ENCODE assay signal across 8 mouse cellular contexts in genomic region chr1:34433891-34434521, GRCm38 (mm10). TPM values are rescaled to one million over a fixed set of nuclear protein-coding genes. Genes with fewer than 3 reads are reported as not detected.
A peak's percentile ranks its signal among the peaks of the same experiment; 100 is the strongest.
DNase-seq lines count a peak whose midpoint lies in the region; ATAC-seq lines count a peak whose summit lies in the region.

No protein-coding gene starts in this region.

- peak overlapping the region; percentile 43 to 70 for H3K4me3 ChIP-seq in heart, embryonic 14.5 days (ENCODE audit: control insufficient read depth in 1 of 2, insufficient read depth in 1 of 2, low read depth in 1 of 2, low read length in 2 of 2)
- H3K4me3 ChIP-seq in limb, embryonic 10.5 days, result peak overlapping the region; percentile 62
- peak overlapping the region; percentile 54 for H3K4me3 ChIP-seq in midbrain, embryonic 14.5 days (replicated peaks; ENCODE audit: low read depth, low read length)

- H3K27ac ChIP-seq in heart, embryonic 14.5 days (replicated peaks in 1 of 2; ENCODE audit: control insufficient read depth in 1 of 2, insufficient read depth in 1 of 2, low read depth in 2 of 2, low read length in 2 of 2), result peak overlapping the region; percentile 20 to 67; a peak in 3 of 4 replicates
- H3K27ac ChIP-seq in limb, embryonic 10.5 days, result peak overlapping the region; percentile 90
- peak overlapping the region; percentile 32; the same call in 1 of the 2 replicates for H3K27ac ChIP-seq in midbrain, embryonic 14.5 days (replicated peaks; ENCODE audit: low read depth, low read length)

- peaks cover 8 to 13% of the 10 kb centered on the region in 2 experiments for H3K4me1 ChIP-seq in heart, embryonic 14.5 days (ENCODE audit: control insufficient read depth in 2 of 2, insufficient read depth in 2 of 2, low read length in 2 of 2)
- peaks cover 22% of the 10 kb centered on the region for H3K4me1 ChIP-seq in limb, embryonic 10.5 days
- peaks cover 13% of the 10 kb centered on the region for H3K4me1 ChIP-seq in midbrain, embryonic 14.5 days (ENCODE audit: control insufficient read depth, insufficient read depth, low read length)

- peak overlapping the region; percentile 68 for H3K4me2 ChIP-seq in heart, embryonic 14.5 days (ENCODE audit: low read length)
- H3K4me2 ChIP-seq in midbrain, embryonic 14.5 days (ENCODE audit: low read length), result peak overlapping the region; percentile 75

- no peak for ATAC-seq in heart, embryonic 14.5 days (ENCODE audit: insufficient number of reproducible peaks, insufficient read depth, low FRiP score, low read depth)
- no peak for ATAC-seq in midbrain, embryonic 14.5 days (ENCODE audit: low FRiP score, low TSS enrichment)

- H3K9me3 ChIP-seq in heart, embryonic 14.5 days (ENCODE audit: control insufficient read depth, low read length), result peaks cover 24% of the 10 kb centered on the region
- H3K9me3 ChIP-seq in limb, embryonic 10.5 days (replicated peaks), result peaks cover 4% of the 10 kb centered on the region; the same call in 1 of the 2 replicates
- peaks cover 17% of the 10 kb centered on the region for H3K9me3 ChIP-seq in midbrain, embryonic 14.5 days (ENCODE audit: control insufficient read depth, low read length)

- 11% methylated on average over 19 of the region's 19 CpGs for WGBS in heart, embryonic 14.5 days
- 16% methylated on average over 19 of the region's 19 CpGs for WGBS in limb, embryonic 10.5 days
- WGBS in midbrain, embryonic 14.5 days, result 6% methylated on average over 19 of the region's 19 CpGs

- H3K36me3 ChIP-seq in heart, embryonic 14.5 days (ENCODE audit: control insufficient read depth, insufficient read depth, low read length), result peaks cover 23% of the 10 kb centered on the region
- H3K36me3 ChIP-seq in limb, embryonic 10.5 days, result peaks cover 38% of the 10 kb centered on the region
- H3K36me3 ChIP-seq in midbrain, embryonic 14.5 days (ENCODE audit: control insufficient read depth, insufficient read depth, low read length), result 0 out of 2 replicates have a peak, but pooled peaks cover 2% of the 10 kb centered on the region

- H3K27me3 ChIP-seq in heart, embryonic 14.5 days (ENCODE audit: control insufficient read depth, insufficient read depth, low read length), result no peaks in the 10 kb centered on the region
- no peaks in the 10 kb centered on the region for H3K27me3 ChIP-seq in limb, embryonic 10.5 days (ENCODE audit: low read depth, poor library complexity, severe bottlenecking)
- H3K27me3 ChIP-seq in midbrain, embryonic 14.5 days (ENCODE audit: control insufficient read depth, insufficient read depth, low read length), result no peaks in the 10 kb centered on the region

- H3K9ac ChIP-seq in heart, embryonic 14.5 days (ENCODE audit: low read length), result peak overlapping the region; percentile 60
- peak overlapping the region; percentile 39; the same call in 1 of the 2 replicates for H3K9ac ChIP-seq in midbrain, embryonic 14.5 days (replicated peaks; ENCODE audit: low read length)

- DNase-seq in urinary bladder, postnatal 14 days (ENCODE audit: low spot score), result peak; percentile 25
- DNase-seq in urinary bladder, postnatal 36 days (ENCODE audit: low spot score in 2 of 2), result no peak
- DNase-seq in embryo, embryonic 10.5 days (ENCODE audit: low spot score), result peak; percentile 63
- DNase-seq in limb, embryonic 10.5 days (ENCODE audit: low spot score), result peak; percentile 57
- peak; percentile 66 for DNase-seq in midbrain, embryonic 14.5 days
- DNase-seq in thymus, postnatal 4 days, result peak; percentile 66
- DNase-seq in urinary bladder, adult 18-20 months (ENCODE audit: low spot score in 2 of 2), result no peak

RNA-seq across cellular contexts. Expression of gene Ccdc115, which starts 5.5 kb away (rescaled TPM):
- polyA plus RNA-seq in heart, embryonic 14.5 days (2014; fragmentation: Nextera tagmentation; extraction: Ambion mirVana), result 42.6 and 46.3 TPM in 2 replicates
- polyA plus RNA-seq in limb, embryonic 10.5 days (2016; fragmentation: Nextera tagmentation; extraction: Ambion mirVana), result 52.0 and 55.9 TPM in 2 replicates
- polyA plus RNA-seq in midbrain, embryonic 14.5 days (2014; fragmentation: Nextera tagmentation; extraction: Ambion mirVana), result 65.5 and 67.2 TPM in 2 replicates

RNA-seq across cellular contexts. Expression of gene Imp4, which starts 5.6 kb away (rescaled TPM):
- polyA plus RNA-seq in heart, embryonic 14.5 days (2014; fragmentation: Nextera tagmentation; extraction: Ambion mirVana), result 59.0 and 66.7 TPM in 2 replicates
- 126 and 158 TPM in 2 replicates for polyA plus RNA-seq in limb, embryonic 10.5 days (2016; fragmentation: Nextera tagmentation; extraction: Ambion mirVana)
- 52.3 and 61.1 TPM in 2 replicates for polyA plus RNA-seq in midbrain, embryonic 14.5 days (2014; fragmentation: Nextera tagmentation; extraction: Ambion mirVana)

RNA-seq across cellular contexts. Expression of gene Ptpn18, which starts 25.6 kb away (rescaled TPM):
- 16.2 and 16.3 TPM in 2 replicates for polyA plus RNA-seq in heart, embryonic 14.5 days (2014; fragmentation: Nextera tagmentation; extraction: Ambion mirVana)
- 6.7 and 7.8 TPM in 2 replicates for polyA plus RNA-seq in limb, embryonic 10.5 days (2016; fragmentation: Nextera tagmentation; extraction: Ambion mirVana)
- polyA plus RNA-seq in midbrain, embryonic 14.5 days (2014; fragmentation: Nextera tagmentation; extraction: Ambion mirVana), result 3.0 and 4.0 TPM in 2 replicates

Comparison
In these comparisons a context has a peak if more than half of its experiments do, and no peak if none do; other contexts are left out.
1. DNase-seq: peak in urinary bladder, postnatal 14 days (single experiment), embryo, embryonic 10.5 days (single experiment), limb, embryonic 10.5 days (single experiment), midbrain, embryonic 14.5 days (single experiment) and thymus, postnatal 4 days (single experiment); none in urinary bladder, postnatal 36 days (0 of 2) and urinary bladder, adult 18-20 months (0 of 2).
2. H3K27ac ChIP-seq: peak in every context shown above with its lines; median percentile 90 in limb, embryonic 10.5 days; 44 in heart, embryonic 14.5 days; 32 in midbrain, embryonic 14.5 days.
3. Peak in every context shown above with its lines, with median percentiles within 50 percentile points of each other: H3K4me3 ChIP-seq.